Mouse (Mus musculus): ENCODE results near the gene Ptbp3. TPM values are rescaled to one million over a fixed set of nuclear protein-coding genes. Genes with fewer than 3 reads are reported as not detected.
A peak's percentile ranks its signal among the peaks of the same experiment; 100 is the strongest.
"Not testable (repeated sequence)": the region's sequence is repeated elsewhere in the genome, so short reads cannot be mapped to it uniquely, and the experiment has no call there.

Gene Ptbp3
- polyA plus RNA-seq (2017; shearing (Covaris generic)) = 10 to 100 TPM; 86.1 to 97.5 TPM

DNA sequence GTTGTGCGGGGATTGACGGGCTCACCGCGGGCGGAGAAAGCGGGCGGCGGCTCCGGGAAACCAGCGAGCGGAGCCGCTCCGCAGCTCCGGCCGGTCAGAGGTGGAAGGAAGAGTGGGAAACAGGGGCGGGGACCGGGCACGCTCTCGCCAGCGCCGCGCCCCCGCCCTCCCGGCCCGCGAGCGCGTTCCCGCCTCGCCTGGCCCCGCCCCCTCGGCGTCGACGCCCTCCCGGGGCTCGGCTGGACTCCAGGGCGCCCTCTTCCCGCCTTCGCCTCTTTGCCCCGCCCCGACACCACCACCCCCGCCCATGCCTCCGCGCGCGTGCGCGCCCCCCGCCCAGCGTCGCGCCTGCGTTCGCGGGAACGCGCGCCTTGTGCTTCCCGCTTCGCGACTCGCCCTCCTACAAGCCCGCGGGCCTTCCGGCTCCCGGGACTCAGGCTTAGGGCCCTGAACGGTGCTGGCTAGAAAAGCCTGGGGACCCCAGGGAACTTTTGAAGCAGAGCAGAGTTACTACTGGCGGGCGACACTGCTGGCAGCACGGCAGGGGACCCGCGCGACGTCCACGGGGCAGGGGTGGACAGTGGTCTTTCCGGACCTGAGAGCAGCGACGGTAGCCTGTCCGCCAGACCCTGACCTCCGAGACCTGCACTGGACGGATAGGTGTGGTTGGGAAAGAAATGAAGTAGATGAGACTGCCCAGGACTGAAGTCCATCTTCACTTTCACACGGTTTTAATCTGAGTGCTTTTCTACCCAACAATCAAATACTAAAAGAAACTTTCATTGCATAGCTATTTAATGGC lies at the start of gene Ptbp3:
Ptbp3 (minus strand) TSS at position 190 of the 802 bp plus-strand sequence.
- ATAC-seq = peak; percentile 55

DNA sequence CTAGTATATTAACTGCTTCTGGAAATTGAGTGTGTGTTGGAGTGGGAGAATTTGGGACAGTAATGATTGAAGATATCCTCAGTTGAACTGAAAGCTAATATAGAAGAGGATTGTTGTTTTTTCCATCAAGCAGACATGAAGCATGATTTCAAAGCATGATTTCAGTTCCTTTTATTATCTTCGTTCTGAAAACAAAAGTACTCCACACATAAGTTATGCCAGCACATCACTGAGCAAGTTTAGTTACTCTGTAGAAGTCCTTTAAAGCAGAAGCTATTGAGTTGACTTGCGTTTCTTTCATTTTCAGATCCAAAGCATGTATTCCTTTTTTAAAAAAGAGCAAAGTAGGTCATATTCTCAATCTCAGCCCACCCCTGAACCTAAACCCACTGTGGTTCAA lies 47.4 kb upstream of the Ptbp3 start:
- ATAC-seq = no peak

DNA sequence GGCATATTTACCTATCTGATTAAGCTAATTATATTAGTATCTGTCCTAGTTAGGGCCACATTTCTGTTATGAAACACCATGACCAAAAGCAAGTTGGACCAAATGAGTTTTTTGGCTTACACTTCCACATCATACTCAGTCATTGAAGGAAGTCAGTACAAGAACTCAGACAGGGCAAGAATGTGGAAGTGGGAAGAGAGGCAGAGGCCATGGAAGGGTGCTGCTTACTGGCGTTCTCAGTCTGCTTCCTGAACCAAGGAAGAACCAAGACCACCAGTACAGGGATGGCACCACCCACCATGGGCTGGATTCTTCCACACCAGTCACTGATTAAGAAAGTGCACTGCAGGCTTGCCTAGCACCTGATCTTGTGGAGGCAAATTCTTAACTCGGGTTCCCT lies 45.5 kb upstream of the Ptbp3 start:
- ATAC-seq = no peak

- no peak for ATAC-seq
Observed at GRCm38 (mm10) chr4:59587872-59588226, 38.7 kb upstream of the Ptbp3 start.

DNA sequence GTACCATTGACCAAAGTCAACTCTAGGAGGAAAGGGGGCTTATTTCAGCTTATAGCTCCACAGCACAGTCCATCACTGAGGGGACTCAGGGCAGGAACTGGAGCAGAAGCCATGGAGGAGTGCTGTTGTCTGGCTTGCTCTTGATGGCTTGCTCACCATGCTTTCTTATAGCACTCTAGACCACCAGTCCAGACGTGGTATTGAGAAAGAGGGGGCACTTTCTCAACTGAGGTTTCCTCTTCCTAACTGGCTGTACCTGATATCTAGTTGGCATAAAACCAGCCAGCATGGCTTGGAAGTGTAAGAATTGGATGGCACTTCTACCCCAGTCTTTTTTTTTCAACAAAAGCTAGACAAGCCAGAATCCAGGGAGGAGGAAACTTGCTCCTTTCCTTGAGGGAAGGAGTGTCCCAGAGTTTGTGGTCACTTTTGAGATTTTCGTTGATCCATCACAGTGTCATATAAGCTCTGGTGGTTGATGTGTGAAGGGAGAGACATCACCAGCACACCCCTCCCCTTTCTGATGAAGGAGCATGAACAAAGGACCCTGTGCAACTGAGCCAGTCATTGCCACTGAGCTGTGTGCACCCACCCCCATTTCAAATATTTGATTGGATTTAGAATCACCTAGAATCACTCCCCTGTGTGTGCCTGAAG lies 38.2 kb upstream of the Ptbp3 start:
- no peak for ATAC-seq

DNA sequence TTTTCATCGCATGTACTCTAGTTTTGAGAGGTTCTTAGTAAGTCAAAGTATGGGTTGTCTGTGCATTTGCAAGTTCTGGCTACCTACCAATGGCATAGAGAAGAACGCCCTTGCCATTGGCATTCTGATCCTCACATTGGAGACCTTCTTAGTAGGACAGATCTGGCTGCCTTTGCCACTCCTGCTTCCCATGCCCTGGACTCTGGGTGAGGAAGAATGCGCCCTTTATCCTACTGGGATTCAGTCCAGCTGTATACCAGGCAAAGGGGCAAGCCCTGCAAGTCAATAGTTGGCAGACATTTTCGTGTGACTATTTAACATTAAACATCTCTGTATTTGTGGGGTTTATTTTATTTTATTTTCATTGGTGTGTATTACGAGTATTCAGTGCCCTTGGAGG lies 35.9 kb upstream of the Ptbp3 start:
- no peak for ATAC-seq

DNA sequence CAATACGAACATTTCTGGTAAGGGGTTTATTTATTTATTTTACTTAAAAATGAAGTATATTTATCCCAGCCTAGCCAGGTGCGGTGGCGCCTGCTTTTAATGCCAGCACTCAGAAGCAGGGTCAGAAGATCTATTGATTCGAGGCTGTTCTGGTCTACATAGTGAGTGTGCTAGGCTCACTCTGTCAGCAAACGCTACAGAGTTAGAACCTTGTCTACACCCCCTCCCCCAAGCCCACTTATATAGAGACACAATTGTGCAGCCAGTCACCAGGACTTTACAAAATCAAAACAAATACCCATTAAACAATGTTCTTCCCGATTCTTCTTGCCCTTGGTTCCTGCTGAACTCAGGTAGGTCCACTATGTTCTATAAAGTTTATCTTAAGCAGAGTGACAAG lies 33.0 kb upstream of the Ptbp3 start:
- ATAC-seq = no peak

DNA sequence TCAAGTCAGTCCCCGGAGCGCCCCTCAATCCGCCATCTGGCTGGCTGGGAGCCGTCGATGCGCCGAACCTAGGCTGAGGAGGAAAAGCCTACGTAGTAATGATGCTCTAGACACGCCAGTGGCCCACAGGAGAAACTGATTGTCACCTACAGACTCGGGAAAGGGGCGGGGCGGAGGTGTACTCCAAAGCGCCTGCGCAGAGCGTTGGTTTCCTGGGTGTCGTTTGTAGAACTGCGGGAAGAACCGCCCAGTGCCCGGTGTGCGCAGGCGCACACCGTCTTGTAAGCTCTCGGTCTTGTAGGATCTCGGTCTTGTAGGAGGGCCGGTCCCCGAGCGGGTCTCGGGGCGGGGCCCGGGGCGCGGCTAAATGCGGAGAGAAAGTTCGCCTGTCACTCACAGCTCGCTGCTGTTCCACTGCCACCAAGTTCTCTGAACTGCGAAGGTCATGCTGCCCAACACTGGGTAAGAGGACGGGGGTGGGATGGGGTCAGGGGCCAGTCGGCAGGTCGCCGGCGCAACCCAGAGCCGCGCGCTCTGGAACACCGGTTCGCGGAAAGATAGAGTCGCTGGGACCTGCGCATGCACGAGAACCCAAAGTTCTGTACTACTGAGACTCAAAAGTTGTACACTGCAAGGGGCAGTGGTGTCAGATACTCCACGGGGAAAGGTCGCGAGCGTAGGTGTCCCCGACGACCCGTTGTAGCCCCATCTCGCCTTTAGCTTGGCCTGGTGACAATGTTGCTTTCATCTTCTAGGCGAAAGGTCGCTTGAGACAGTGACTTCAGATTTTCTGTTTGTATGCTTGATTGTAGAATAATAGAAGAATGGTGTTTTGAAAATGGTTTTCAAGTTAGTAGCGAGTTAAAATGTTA lies 32.4 kb upstream of the Ptbp3 start, which contains the start of gene Hsdl2:
Hsdl2 (plus strand) TSS at position 250 of the 872 bp plus-strand sequence.
- ATAC-seq = peak; percentile 90

- ATAC-seq = peak; percentile 16
Observed at GRCm38 (mm10) chr4:59580495-59581281, 31.5 kb upstream of the Ptbp3 start.

DNA sequence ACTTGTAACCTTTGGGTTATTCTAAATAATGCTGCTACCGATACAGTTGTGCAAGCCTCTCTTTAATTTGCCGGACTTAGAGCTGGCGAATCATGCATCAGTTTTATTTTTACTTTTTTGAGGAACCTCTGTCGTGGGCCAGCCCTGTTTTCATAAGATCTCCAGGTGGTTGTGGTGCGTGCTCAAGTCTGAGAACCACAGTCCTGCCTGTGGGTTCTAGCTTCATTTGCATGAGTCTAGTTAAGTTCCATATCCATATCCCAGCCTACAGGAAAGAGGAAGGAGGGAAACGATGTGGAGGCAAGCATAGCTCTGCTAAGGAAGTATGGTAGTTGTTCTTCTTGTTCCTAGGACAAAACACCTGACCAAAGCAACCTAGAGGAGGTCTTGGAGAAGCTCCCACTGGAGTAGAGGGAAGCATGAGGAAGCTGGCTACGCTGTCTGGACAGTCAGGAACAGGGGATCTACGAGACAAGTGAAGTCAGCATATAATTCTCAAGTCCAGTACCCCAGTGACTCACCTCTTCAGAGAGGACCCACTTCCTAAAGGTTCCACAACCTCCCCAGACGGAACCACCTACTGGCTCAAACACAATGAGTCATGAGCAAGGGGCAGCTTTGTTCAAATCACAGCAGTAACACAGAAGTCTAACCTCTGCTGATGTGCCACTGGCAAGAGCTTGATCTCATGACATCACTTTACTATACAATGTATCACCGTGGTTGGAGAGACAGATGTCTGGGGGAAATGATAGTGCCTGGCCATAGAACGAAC lies 26.2 kb upstream of the Ptbp3 start:
- ATAC-seq = no peak

DNA sequence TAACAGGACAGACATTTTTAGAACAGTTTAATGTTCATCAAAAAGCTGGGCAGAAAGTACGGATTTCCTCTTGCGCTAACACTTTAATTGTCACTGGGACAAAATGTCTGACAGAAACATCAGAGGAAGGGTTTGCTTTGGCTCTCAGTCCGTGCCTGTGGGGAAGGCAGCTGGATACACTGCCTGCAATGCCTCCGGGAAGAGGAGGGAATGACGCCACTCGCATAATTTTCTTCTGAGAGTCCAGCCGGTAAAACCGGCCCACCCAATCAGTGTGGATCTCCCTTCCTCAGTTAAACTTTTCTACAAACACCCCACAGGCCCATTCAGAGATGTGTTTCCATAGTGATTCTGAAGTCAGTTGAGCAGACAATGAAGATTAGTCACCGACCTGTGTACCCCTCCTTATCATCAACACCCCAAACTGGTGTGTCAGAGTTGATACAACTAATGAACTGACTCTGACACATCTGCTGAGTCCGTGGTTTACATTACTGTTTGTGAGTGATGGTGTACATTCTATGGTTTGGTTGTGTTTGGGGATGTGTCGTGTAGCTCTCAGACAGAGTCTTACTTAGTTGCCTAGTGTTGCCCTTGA lies 23.5 kb upstream of the Ptbp3 start:
- ATAC-seq = no peak

GRCm38 (mm10) chr4:59570519-59570918 lies 21.4 kb upstream of the Ptbp3 start:
- ATAC-seq = not testable (repeated sequence)

DNA sequence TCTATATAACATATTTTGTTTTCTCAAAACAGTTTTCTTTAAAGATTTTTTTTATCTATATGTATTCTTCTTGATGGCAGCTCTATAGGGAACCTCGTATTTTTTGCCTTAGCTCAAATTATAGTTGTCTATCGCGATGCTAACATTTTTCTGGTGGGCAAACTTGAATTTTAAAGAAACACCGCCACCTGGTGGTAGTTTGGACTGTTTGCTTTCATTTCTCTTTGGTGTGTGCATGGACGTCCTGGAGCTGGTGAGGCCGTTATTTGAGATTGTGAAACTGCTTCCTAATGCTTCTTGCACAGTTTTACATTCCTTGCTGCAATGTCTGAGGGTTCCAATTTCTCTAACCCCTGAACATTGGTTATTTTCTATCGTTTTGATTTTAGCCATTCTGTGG lies 20.4 kb upstream of the Ptbp3 start:
- ATAC-seq = peak; percentile 83

- ATAC-seq = no peak
Observed at GRCm38 (mm10) chr4:59567576-59568260, 18.6 kb upstream of the Ptbp3 start.

DNA sequence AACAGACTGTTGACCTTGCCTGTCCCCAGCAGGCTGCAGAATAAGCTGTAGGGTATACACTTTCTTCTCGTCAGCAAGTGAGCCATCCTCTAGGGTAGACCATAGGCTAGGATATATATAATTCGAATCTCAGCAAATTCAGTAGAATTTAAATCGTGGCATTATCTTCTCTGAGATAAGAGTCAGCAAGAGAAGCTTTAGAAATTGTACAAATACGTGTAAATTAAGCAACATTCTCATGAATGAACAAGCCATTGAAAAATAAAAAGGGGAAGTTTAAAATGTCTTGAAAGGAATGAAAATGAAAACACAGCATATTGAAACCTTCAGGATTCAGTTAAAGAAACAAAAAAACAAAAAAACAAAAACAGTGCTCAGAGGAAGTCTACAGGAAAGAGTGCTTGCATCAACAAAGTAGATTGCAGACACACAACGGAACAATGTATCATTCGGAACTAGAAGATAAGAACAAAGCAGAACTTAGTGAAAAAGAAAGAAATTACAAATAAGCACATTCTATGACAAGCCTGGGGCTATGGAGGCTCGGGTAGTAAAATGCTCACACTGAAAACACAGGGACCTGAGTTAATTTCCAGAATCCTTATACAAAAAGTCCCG lies 16.5 kb upstream of the Ptbp3 start:
- no peak for ATAC-seq

DNA sequence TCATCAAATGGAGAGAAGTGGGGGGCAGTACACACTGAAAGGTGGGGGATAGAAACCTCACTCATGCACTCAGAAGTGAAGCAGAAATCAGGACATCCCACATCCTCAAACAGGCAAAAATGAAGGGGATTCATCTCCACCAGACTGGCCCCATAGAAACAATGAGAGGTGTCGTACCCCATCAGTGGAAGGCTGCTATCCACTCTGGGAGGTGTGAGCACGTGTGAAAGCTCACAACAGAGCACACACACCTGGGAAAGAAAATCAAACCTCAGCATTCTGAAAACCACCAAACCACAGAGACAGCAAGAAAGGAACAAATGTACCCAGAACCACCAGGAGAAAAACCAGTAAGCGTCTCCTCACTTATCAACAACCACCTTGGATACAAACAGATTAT lies 15.0 kb upstream of the Ptbp3 start:
- no peak for ATAC-seq

DNA sequence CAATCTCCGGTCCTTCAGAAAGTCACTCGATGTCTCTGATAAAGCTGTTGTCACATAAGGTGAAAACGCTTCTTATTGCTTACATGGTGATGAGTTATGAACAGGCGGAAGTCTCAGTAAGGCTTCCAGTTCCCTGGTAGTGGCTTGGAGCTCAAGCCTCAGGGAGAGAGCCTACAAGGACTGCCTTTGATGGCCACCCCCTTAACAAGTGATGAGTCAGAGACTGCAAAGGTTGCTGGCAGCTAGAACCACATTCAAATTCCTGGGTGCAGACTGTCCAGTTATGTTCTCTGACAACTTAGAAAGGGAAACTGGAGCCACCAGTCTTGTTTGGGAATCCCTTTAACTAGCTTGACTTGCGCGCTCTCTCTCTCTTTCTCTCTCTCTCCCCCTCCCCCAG lies 11.0 kb upstream of the Ptbp3 start:
- ATAC-seq = no peak

DNA sequence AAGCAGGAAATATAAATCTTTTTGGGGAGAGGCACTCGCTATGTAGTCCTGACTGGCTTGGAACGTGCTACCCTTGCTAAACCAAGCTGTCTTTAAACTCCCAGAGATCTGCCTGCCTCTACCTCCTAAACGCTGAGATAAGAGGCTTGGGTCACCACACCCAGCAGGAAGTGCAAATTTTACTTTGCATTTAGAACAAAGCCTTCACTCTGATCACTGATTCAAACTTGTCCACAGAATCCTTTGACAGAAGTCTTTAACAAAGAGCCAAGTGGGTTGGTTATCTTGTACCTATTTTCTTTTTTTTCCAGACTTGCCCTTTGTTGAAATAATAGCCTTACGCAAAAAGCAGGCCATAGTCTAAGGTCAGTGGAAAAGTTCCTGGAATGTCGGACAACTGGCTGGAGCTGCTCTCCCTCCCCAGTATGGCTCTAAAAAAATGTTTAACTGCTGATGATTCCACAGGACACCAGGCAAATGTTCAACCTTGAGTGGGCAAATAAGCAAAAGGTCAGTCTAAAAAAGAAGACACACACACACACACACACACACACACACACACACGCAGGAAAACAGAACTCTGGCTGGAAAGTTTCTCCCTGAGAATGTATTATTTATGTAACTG lies 9.0 kb upstream of the Ptbp3 start:
- ATAC-seq = no peak

- not testable (repeated sequence) for ATAC-seq
Observed at GRCm38 (mm10) chr4:59557343-59557742, 8.2 kb upstream of the Ptbp3 start.

DNA sequence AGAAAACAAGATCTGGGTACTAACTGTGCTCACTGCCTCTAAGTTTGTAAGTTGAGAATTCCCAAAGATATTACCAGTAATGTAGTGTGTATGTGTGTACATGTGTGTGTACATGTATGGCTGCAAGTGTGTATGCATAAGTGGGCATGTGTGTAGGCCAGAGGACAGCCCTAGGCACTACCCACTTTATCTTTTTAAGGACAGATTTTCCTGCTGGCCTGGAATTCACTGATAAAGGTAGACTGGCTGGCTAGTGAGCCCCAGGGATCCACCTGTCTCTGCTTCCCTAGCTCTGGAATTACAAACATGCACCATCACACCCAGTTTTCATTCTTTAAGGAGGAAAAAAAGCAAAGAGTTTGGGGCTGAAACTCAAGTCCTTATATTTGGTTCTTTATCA lies 6.0 kb upstream of the Ptbp3 start:
- no peak for ATAC-seq

All from CD4-positive, CD25-positive, alpha-beta regulatory T cell, adult 4 months (primary cell).